Mouse (Mus musculus): ENCODE measurements around the gene Lypd6b. TPM values are rescaled to one million over a fixed set of nuclear protein-coding genes. Genes with fewer than 3 reads are reported as not detected.

Lypd6b gene
- 6.8 and 7.8 TPM in 2 replicates for polyA plus RNA-seq (2015; fragmentation: Nextera tagmentation; extraction: Ambion mirVana)

DNA sequence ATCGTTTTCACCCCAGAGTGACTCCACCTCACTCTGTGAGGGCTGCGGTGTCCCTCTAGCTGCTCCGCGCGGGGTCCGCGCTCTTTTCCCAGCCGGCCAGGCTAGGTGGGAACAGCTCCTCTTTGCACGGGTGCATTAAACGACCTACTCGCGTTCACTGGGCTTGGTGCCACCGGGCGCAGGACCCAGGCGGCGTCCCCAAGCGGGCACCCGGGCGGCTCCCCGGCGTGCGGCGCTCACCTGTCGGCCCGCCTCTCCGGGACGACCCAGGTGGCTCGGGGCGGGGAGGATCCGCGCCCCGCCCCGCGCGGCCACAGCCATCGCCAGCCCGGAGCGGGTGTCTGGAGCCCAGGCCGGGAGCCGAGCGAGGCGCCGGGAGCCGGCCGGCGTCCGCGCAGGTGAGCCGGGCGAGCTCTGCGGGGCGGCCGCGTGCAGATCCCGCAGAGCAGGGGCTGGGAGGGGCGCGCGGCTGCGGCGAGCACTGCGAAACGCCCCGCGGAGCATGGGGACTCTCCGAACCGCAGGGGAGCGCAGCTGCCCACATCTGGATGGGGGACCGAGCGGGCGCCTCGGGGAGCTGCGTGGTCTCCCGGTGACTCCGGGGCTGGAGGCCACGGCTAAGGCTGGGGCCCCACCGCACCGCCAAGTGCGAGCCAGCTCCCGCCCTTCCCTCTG is at the start of gene Lypd6b:
Gene Lypd6b (plus strand): TSS at position 313 of the 675 bp plus-strand sequence.
- peaks cover 13% of the 10 kb centered on the region; the same call in 1 of the 2 replicates for H3K4me1 ChIP-seq (replicated peaks)

DNA sequence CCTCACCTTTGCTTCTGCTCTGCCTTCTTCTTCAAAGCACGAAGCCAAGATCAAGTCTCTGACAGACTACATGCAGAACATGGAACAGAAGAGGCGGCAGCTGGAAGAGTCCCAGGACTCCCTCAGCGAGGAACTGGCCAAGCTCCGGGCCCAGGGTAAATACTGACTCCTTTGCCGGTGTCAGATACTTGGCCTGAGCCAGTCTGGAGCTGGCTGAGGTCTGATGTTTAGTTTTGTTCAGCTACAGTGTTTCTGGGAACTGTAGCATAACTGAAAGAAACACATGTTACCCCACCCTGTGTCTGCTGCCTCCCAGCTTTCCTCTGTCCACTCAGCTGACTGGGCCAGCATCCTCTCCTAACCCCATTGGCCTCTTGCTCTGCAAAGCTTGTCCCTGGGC is 48.4 kb upstream of the Lypd6b start:
- Histone ChIP-seq H3K9me3 (no peaks in the 10 kb centered on the region), H3K4me2 (no peak overlapping the region), H3K9ac (no peak overlapping the region), H3K27ac (replicated peaks) (no peak overlapping the region), H3K4me1 (replicated peaks) (peaks cover 37% of the 10 kb centered on the region), H3K4me3 (no peak overlapping the region), H3K27me3 (no peaks in the 10 kb centered on the region), H3K36me3 (peaks cover 62% of the 10 kb centered on the region)
- ATAC-seq (ENCODE audit: low read depth): no peak
- 87% methylated on average over 5 of the region's 5 CpGs for WGBS

More for the DNA sequence above, at the start of gene Lypd6b:
- no peaks in the 10 kb centered on the region for H3K36me3 ChIP-seq
- under 1% methylated on average over 79 of the region's 79 CpGs for WGBS
- peak within 1 kb of the TSS; percentile 100 for H3K4me2 ChIP-seq
- ATAC-seq (ENCODE audit: low read depth): peak; percentile 84
- H3K4me3 ChIP-seq: peak within 1 kb of the TSS; percentile 60
- peak within 1 kb of the TSS; percentile 77 for H3K9ac ChIP-seq
- no peaks in the 10 kb centered on the region for H3K9me3 ChIP-seq
- no peak within 1 kb of the TSS for H3K27ac ChIP-seq (replicated peaks)
- peaks cover 56% of the 10 kb centered on the region for H3K27me3 ChIP-seq

DNA sequence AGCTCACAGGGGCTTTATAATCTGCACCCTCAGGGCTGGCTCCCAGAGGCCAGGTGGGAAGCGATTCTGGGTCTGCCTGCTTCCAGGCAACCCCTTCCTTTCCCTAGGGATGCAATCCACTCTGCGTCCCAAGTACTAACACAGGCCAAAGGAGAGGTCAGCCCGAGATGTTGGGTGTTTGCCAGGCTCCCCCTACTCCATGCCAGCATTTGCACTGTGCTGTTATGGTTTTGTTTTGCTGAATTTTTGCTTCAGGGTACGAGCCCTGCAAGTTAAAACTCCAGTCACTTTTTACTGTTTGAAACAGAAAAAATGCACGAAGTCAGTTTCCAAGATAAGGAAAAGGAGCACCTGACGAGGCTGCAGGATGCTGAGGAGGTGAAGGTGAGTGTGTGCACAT is 46.5 kb upstream of the Lypd6b start:
- WGBS: 77% methylated on average over 6 of the region's 6 CpGs
- H3K4me3 ChIP-seq: no peak overlapping the region
- peak overlapping the region; percentile 70; the same call in 1 of the 2 replicates for H3K27ac ChIP-seq (replicated peaks)
- peaks cover 53% of the 10 kb centered on the region for H3K4me1 ChIP-seq (replicated peaks)
- no peak for ATAC-seq (ENCODE audit: low read depth)
- H3K9me3 ChIP-seq: no peaks in the 10 kb centered on the region
- no peaks in the 10 kb centered on the region for H3K27me3 ChIP-seq
- H3K9ac ChIP-seq: no peak overlapping the region
- H3K36me3 ChIP-seq: peaks cover 67% of the 10 kb centered on the region
- H3K4me2 ChIP-seq: no peak overlapping the region

DNA sequence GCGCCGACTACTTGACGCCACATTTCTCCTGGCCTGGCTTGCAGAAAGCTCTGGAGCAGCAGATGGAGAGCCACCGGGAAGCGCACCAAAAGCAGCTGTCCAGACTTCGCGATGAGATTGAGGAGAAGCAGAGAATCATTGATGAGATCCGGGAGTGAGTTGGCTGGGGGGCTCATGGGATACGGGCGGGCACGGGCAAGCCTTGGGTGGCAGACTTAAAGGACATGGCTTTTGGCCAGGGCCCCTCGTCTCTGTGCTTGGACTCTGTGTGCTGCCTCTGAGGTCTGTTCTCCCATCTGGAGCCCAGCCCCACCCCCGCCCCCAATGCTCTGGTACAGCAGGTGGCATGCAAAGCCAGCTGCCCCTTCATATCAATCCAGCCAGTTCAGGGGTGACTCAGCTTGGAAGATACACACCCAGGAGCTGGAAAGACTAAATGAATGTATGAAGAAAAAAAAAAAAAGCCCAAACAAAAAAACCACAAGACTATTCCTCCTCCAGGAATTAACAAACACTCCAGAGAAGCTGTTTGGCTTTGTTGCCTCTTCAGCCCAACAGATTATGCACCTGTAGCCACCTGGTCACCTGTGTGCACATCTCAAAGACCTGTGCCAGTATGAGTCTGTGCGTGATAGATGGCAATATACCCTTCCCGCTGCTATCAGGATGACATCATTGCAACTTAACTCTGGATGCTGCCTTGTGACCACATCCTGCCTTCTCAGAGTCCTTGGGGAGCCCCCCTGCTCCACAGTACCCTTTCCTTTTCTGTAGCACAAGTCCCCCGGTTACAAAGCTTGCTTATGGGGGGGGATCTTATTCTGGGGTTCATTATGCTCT is 45.4 kb upstream of the Lypd6b start:
- H3K9ac ChIP-seq: no peak overlapping the region

DNA sequence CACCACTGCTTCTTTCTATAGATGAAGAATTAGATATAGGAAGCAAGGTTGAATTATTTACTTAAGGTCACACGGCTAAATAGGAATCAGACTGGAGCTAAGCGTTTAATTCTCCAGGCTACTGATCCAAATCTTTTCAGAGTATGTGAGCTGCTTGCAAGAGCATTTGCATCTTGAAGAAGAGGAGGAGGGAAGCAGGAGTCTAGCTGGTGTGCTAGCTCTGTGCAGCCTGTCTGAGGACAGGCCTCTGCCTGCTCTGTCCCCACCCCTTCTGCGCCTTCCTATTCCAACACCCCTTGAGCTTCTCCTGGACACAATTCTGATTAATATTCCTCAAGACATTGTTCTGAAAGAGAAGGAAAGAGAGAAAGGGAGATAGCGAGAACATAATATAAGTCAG is 44.6 kb upstream of the Lypd6b start:
- H3K9ac ChIP-seq: peak overlapping the region; percentile 39; the same call in 1 of the 2 replicates
- H3K36me3 ChIP-seq: peaks cover 73% of the 10 kb centered on the region
- WGBS: 64% methylated on average over 4 of the region's 4 CpGs
- H3K4me1 ChIP-seq (replicated peaks): peaks cover 53% of the 10 kb centered on the region
- peak overlapping the region; percentile 70 for H3K27ac ChIP-seq (replicated peaks)
- no peak overlapping the region for H3K4me2 ChIP-seq
- no peaks in the 10 kb centered on the region for H3K27me3 ChIP-seq
- no peaks in the 10 kb centered on the region for H3K9me3 ChIP-seq
- ATAC-seq (ENCODE audit: low read depth): no peak
- H3K4me3 ChIP-seq: no peak overlapping the region

More for the DNA sequence above, 45.4 kb upstream of the Lypd6b start:
- H3K27ac ChIP-seq (replicated peaks): peak overlapping the region; percentile 70
- H3K36me3 ChIP-seq: peaks cover 70% of the 10 kb centered on the region
- WGBS: 54% methylated on average over 16 of the region's 16 CpGs
- no peaks in the 10 kb centered on the region for H3K27me3 ChIP-seq
- H3K4me1 ChIP-seq (replicated peaks): peaks cover 53% of the 10 kb centered on the region
- H3K9me3 ChIP-seq: no peaks in the 10 kb centered on the region
- no peak overlapping the region for H3K4me3 ChIP-seq
- no peak overlapping the region for H3K4me2 ChIP-seq
- ATAC-seq (ENCODE audit: low read depth): 0 out of 2 replicates have a peak, but pooled peaks have one; percentile 6

DNA sequence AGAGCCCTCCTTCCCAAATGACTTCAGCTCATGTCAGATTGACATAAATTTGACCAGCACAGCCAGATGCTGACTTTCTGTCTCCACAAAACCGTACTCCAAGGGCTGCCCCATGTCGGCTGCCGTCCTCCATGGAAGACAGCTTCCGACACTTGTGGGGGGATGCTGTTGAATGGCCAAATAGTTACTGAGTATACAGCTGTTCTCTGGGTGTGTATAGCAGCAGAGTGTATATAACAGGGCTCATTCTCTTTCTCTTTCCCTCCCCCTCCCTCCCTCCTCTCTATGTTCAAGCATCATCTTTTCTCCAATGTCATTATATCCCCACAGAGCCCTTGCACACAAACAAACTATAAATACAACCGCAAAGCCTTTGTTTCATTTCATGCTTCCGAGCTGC is 43.7 kb upstream of the Lypd6b start:
- Histone ChIP-seq H3K27me3 (no peaks in the 10 kb centered on the region), H3K36me3 (peaks cover 76% of the 10 kb centered on the region), H3K27ac (replicated peaks) (peak overlapping the region; percentile 70), H3K4me1 (replicated peaks) (peaks cover 53% of the 10 kb centered on the region), H3K4me2 (peak overlapping the region; percentile 5), H3K9ac (peak overlapping the region; percentile 39), H3K4me3 (no peak overlapping the region), H3K9me3 (no peaks in the 10 kb centered on the region)
- ATAC-seq (ENCODE audit: low read depth): peak; percentile 29
- WGBS: 11% methylated on average over 6 of the region's 6 CpGs

DNA sequence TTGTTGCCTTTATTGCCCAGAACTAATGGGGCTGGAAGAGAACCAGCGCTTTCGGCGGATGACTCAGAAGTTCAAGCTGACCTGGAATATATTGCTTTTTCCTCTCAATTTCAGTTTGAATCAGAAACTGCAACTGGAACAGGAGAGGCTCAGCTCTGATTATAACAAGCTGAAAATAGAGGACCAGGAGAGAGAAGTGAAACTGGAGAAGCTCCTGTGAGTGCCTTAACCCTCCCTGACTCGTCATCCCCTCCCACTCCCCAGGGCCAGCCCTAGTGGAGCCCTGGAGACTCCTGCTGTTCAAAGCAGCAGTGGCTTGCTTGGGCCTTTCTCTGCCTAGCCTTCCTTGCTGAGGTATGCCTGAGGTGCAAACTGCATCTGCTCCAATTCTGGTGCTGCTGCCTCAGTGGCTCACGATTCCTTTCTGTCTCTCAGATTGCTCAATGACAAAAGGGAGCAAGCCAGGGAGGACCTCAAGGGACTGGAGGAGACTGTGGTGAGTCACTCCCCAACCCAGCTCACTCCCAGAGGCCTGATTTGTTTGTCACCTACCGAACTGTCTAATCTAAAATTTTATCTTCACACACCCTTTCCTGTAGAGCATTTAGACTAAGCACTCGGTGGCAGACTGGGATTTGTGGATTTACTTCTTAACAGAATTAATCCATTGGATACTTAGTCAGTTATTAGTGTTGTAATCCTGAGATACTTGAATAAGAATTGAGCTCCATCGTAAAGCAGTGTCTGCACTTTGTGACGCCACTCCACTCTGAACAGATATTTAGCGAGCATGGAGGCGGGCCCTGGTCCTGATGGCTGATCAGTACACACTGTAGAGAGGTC is 43.0 kb upstream of the Lypd6b start:
- H3K27ac ChIP-seq (replicated peaks): peak overlapping the region; percentile 70
- peaks cover 76% of the 10 kb centered on the region for H3K36me3 ChIP-seq
- H3K4me3 ChIP-seq: no peak overlapping the region
- H3K27me3 ChIP-seq: no peaks in the 10 kb centered on the region
- no peaks in the 10 kb centered on the region for H3K9me3 ChIP-seq
- peak overlapping the region; percentile 5; the same call in 1 of the 2 replicates for H3K4me2 ChIP-seq
- 39% methylated on average over 11 of the region's 11 CpGs for WGBS
- ATAC-seq (ENCODE audit: low read depth): 0 out of 2 replicates have a peak, but pooled peaks have one; percentile 30
- H3K4me1 ChIP-seq (replicated peaks): peaks cover 53% of the 10 kb centered on the region
- H3K9ac ChIP-seq: 0 out of 2 replicates have a peak overlapping the region, but pooled peaks have one; percentile 8

DNA sequence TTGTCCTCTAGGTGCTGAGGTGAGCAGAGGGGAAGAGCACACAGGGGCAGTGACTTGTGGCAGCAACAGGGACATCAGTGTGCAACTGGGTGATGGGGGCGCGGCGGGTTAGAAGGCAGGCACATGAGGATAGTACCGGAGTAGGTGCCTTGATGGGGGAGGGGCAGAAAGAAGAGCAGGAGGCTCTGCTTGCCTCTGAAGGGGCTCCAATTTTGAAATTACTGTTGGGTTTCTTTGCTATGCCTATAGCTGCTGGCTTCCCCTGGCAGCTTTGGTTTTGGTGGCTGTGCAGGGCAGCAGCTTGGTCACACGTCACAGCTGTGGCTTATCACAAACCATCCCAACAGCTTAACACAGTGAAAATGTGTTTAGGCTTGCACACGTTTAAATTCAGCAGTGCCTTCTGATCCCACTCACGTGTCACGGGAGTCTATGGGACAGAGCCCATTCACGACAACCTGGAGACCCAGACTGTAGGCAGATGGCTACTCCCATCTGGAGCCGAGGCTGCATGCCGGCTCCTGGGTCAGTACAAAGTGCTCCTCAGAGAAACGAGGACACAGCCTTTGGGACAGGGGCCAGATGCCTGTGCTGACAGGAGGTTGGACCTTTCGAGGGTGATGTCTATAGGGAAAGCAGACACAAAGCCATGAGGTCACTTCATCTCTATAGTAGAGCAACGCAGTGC is 42.2 kb upstream of the Lypd6b start:
- Histone ChIP-seq H3K27me3 (no peaks in the 10 kb centered on the region), H3K36me3 (peaks cover 78% of the 10 kb centered on the region), H3K9me3 (no peaks in the 10 kb centered on the region), H3K4me3 (no peak overlapping the region), H3K4me2 (no peak overlapping the region), H3K4me1 (replicated peaks) (peaks cover 53% of the 10 kb centered on the region), H3K9ac (no peak overlapping the region), H3K27ac (replicated peaks) (peak overlapping the region; percentile 70)
- ATAC-seq (ENCODE audit: low read depth): peak; percentile 21; the same call in 1 of the 2 replicates
- 53% methylated on average over 14 of the region's 14 CpGs for WGBS

DNA sequence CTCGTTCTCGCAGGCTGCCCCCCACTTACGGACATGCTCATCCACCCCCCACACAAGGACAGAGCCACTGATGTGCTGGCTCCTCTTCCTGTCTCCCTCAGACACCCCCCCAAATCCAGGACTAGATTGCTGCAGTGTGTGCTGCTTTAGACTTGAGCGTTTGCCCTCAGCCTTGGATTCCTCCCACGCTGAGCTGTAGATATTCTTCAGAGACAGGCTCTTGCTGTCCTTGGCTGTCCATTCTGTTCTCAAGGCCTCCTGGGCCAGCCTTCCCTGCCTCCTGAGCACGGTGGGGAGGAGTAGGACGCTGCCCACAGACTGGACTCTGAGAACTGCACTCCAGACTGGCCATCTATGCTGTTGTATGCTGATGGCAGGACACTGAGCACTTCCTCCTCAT is 40.5 kb upstream of the Lypd6b start:
- no peaks in the 10 kb centered on the region for H3K9me3 ChIP-seq
- H3K27me3 ChIP-seq: no peaks in the 10 kb centered on the region
- 80% methylated on average over 7 of the region's 7 CpGs for WGBS
- H3K4me2 ChIP-seq: no peak overlapping the region
- ATAC-seq (ENCODE audit: low read depth): no peak
- H3K4me3 ChIP-seq: no peak overlapping the region
- peaks cover 37% of the 10 kb centered on the region for H3K4me1 ChIP-seq (replicated peaks)
- H3K27ac ChIP-seq (replicated peaks): no peak overlapping the region
- H3K36me3 ChIP-seq: peaks cover 88% of the 10 kb centered on the region
- H3K9ac ChIP-seq: no peak overlapping the region

DNA sequence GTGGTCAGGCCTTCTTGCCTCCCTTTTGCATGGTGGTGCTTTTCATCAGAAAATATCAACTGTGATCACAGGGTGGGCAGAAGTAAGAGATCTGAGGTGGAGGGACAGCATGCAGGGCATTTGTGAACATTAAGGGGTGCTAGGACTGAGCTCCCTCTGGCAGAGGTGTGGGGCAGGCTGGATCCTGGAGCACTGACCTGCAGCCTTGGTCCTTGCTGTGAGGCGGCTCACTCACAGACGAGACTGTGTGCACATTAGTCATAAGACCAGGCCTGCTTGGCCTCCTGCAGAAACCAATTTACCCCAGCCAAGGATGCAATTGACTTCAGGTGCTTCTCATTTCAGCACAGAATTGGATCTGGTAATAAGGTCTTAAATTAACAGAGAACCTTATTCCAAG is 39.8 kb upstream of the Lypd6b start:
- Histone ChIP-seq H3K36me3 (peaks cover 90% of the 10 kb centered on the region), H3K27ac (replicated peaks) (no peak overlapping the region), H3K4me2 (no peak overlapping the region), H3K9ac (no peak overlapping the region), H3K4me3 (no peak overlapping the region), H3K4me1 (replicated peaks) (peaks cover 30% of the 10 kb centered on the region), H3K9me3 (no peaks in the 10 kb centered on the region), H3K27me3 (no peaks in the 10 kb centered on the region)
- no peak for ATAC-seq (ENCODE audit: low read depth)
- 78% methylated on average over 2 of the region's 2 CpGs for WGBS

DNA sequence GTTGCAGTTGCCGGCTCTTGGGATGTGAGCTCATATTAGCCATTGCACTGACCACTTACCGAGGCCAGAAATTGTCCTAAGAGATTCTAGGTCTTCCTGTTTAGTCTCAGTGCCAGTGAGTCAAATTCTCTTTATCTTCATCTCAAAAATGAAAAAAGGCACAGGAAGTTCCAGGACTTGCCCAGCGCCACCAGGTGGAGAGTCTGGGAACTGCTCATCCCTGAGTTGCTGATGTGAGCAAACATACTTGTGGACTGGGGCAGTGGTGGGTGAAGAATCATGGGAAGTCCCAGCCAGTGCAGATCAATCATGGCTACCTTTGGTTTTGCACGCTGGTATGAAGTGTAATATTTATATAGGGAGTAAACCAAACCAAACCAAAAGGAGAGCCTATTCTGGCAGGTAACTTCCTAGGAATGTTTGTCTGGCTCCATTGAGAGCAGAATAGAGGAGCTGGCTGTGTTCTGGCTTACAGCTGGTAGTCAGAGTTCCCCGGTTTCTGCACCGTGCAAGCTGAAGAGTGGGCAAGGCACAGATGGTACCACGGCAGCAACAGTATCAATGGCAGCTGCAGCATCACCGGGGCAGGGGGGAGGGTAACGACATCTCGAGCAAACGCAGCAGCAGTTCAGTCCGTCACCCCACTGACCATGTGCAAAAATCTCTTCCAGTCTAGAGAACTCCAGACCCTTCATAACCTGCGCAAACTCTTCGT is 38.7 kb upstream of the Lypd6b start:
- Histone ChIP-seq H3K4me2 (no peak overlapping the region), H3K9ac (no peak overlapping the region), H3K4me3 (no peak overlapping the region), H3K4me1 (replicated peaks) (peaks cover 19% of the 10 kb centered on the region), H3K36me3 (peaks cover 97% of the 10 kb centered on the region), H3K27me3 (no peaks in the 10 kb centered on the region), H3K27ac (replicated peaks) (no peak overlapping the region), H3K9me3 (no peaks in the 10 kb centered on the region)
- WGBS: 69% methylated on average over 14 of the region's 14 CpGs
- ATAC-seq (ENCODE audit: low read depth): no peak
